Mouse (Mus musculus): ENCODE results near the gene Mta3. TPM values are rescaled to one million over a fixed set of nuclear protein-coding genes. Genes with fewer than 3 reads are reported as not detected.
A peak's percentile ranks its signal among the peaks of the same experiment; 100 is the strongest.

Mta3 gene
- total and polyA plus RNA-seq, 2 experiments from 2014 or later, result 35.7 to 38.9 TPM

DNA sequence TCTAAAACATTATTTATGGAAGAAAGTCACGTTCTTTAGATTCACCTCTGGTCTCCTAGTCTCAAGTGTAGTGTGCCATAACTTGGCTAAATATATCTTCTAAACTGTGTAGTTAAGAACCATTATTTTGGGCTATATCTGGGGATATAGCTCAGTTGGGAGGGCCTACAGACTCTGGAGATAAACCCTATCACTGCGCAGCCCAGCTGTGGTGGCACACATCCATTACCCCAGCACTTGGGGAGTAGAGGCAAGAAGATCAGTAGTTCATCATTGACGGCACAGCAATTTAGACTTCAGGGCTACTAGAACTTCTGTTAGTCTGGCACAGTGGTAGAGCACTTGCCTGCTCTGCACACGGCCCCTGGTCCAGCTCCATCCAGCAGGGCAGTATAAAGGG, 107.1 kb downstream of the Mta3 start:
- WGBS, result 91% methylated on average over 4 of the region's 4 CpGs
- Histone ChIP-seq H3K4me1 (ENCODE audit: insufficient read depth) (no peaks in the 10 kb centered on the region), H3K9ac (no peak overlapping the region), H3K27me3 (ENCODE audit: insufficient read depth, low read length) (no peaks in the 10 kb centered on the region), H3K4me2 (ENCODE audit: low read depth) (no peak overlapping the region), H3K36me3 (ENCODE audit: insufficient read depth) (peaks cover 19% of the 10 kb centered on the region), H3K27ac (ENCODE audit: low read depth, low read length) (no peak overlapping the region), H3K9me3 (ENCODE audit: low read length) (no peaks in the 10 kb centered on the region), H3K4me3 (ENCODE audit: low read depth, low read length) (no peak overlapping the region)
- no peak for ATAC-seq
- DNase-seq, result no peak
- TF ChIP-seq CTCF (IDR thresholded peaks at IDR 0.05; ENCODE audit: low read depth), result no peak

DNA sequence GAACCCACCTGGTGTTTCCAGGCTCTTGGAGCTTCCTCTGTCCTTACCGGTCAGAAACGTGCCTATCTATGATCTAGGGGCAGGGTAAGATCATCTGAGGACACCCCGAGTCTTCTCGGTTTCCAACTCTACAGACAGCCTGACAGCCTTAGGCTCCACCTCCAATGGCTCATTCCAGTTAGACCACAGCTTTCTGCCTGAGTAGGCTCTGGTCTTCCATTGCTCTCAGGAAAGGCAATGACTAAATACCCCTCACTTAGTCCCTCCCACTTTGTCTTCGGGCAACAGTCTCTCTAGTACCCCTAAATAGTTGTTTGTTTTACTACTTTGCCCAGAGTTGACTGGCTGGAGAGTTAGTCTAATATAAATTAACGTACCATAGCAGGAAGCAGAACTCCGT, 111.0 kb downstream of the Mta3 start:
- Histone ChIP-seq H3K4me1 (ENCODE audit: insufficient read depth) (no peaks in the 10 kb centered on the region), H3K4me2 (ENCODE audit: low read depth) (no peak overlapping the region), H3K27me3 (ENCODE audit: insufficient read depth, low read length) (no peaks in the 10 kb centered on the region), H3K9ac (no peak overlapping the region), H3K4me3 (ENCODE audit: low read depth, low read length) (no peak overlapping the region), H3K27ac (ENCODE audit: low read depth, low read length) (no peak overlapping the region), H3K36me3 (ENCODE audit: insufficient read depth) (0 out of 2 replicates have a peak, but pooled peaks cover 8% of the 10 kb centered on the region), H3K9me3 (ENCODE audit: low read length) (no peaks in the 10 kb centered on the region)
- DNase-seq (no peak), ATAC-seq (no peak)
- 83% methylated on average over 7 of the region's 7 CpGs for WGBS
- TF ChIP-seq CTCF (IDR thresholded peaks at IDR 0.05; ENCODE audit: low read depth), result no peak

GRCm38 (mm10) chr17:83819503-83819902, 113.5 kb downstream of the Mta3 start:
- no peak for DNase-seq
- no peak overlapping the region for H3K4me2 ChIP-seq (ENCODE audit: low read depth)
- no peak for TF ChIP-seq CTCF (IDR thresholded peaks at IDR 0.05; ENCODE audit: low read depth)
- no peak overlapping the region for H3K27ac ChIP-seq (ENCODE audit: low read depth, low read length)
- H3K9ac ChIP-seq, result no peak overlapping the region
- no peak overlapping the region for H3K4me3 ChIP-seq (ENCODE audit: low read depth, low read length)
- 0 out of 2 replicates have a peak, but pooled peaks cover 4% of the 10 kb centered on the region for H3K36me3 ChIP-seq (ENCODE audit: insufficient read depth)
- ATAC-seq, result no peak
- H3K4me1 ChIP-seq (ENCODE audit: insufficient read depth), result no peaks in the 10 kb centered on the region
- 70% methylated on average over 8 of the region's 8 CpGs for WGBS
- no peaks in the 10 kb centered on the region for H3K9me3 ChIP-seq (ENCODE audit: low read length)
- no peaks in the 10 kb centered on the region for H3K27me3 ChIP-seq (ENCODE audit: insufficient read depth, low read length)

DNA sequence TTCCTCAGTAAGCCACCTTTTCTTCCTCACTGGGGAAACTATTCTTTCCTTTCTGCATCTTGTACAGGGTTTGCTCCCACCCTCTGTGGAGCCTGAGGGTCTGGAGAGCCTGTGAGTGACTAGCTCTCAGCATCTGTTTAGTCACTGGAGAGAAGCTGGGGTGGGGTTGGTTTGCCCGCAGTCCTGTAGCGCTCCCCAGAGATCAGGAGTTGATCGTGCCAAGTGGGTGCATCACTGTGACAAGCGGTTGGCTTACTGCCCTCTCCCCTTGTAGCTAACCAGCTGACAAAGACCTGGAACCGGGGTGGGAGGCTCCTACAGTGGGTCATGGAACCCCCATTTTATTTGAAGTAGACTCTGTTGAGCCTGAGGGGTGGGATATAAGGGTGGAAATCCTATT, 114.7 kb downstream of the Mta3 start:
- no peak for TF ChIP-seq CTCF (IDR thresholded peaks at IDR 0.05; ENCODE audit: low read depth)
- WGBS, result 47% methylated on average over 5 of the region's 5 CpGs
- no peak overlapping the region for H3K4me2 ChIP-seq (ENCODE audit: low read depth)
- ATAC-seq (peak; percentile 70), DNase-seq (peak; percentile 55)
- H3K4me3 ChIP-seq (ENCODE audit: low read depth, low read length), result no peak overlapping the region
- H3K9ac ChIP-seq, result no peak overlapping the region
- H3K36me3 ChIP-seq (ENCODE audit: insufficient read depth), result 0 out of 2 replicates have a peak, but pooled peaks cover 4% of the 10 kb centered on the region
- no peaks in the 10 kb centered on the region for H3K9me3 ChIP-seq (ENCODE audit: low read length)
- no peaks in the 10 kb centered on the region for H3K27me3 ChIP-seq (ENCODE audit: insufficient read depth, low read length)
- H3K27ac ChIP-seq (ENCODE audit: low read depth, low read length), result peak overlapping the region; percentile 35; the same call in 1 of the 2 replicates
- H3K4me1 ChIP-seq (ENCODE audit: insufficient read depth), result no peaks in the 10 kb centered on the region

- H3K27me3 ChIP-seq (ENCODE audit: insufficient read depth, low read length), result no peaks in the 10 kb centered on the region
- 99% methylated on average over 3 of the region's 3 CpGs for WGBS
These were observed 115.9 kb downstream of the Mta3 start for GRCm38 (mm10) chr17:83821876-83822275.

DNA sequence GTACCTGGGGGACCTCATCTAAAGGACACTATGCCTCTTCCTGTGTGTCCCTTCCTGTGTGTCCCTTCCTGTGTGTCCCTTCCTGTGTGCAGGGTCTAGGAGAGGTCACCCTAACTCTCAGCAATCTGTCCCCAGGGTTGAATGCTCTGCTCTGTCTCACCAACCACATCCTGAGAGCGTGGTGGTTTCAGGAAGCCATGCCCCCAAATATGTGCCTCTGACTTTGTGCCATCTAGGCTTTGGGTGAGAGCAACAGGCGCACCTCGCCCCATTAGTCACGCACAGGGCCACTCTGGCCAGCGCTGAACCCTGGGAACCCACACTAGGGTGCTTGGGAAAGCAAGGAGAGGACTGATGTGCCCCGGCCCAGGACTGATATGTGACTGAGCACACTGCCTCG, 117.9 kb downstream of the Mta3 start:
- Histone ChIP-seq H3K9ac (no peak overlapping the region), H3K4me2 (ENCODE audit: low read depth) (no peak overlapping the region), H3K36me3 (ENCODE audit: insufficient read depth) (no peaks in the 10 kb centered on the region), H3K27me3 (ENCODE audit: insufficient read depth, low read length) (no peaks in the 10 kb centered on the region), H3K9me3 (ENCODE audit: low read length) (no peaks in the 10 kb centered on the region), H3K27ac (ENCODE audit: low read depth, low read length) (no peak overlapping the region), H3K4me3 (ENCODE audit: low read depth, low read length) (no peak overlapping the region), H3K4me1 (ENCODE audit: insufficient read depth) (no peaks in the 10 kb centered on the region)
- ATAC-seq (no peak), DNase-seq (no peak)
- WGBS, result 92% methylated on average over 7 of the region's 7 CpGs
- no peak for TF ChIP-seq CTCF (IDR thresholded peaks at IDR 0.05; ENCODE audit: low read depth)

More at GRCm38 (mm10) chr17:83821876-83822275, 115.9 kb downstream of the Mta3 start:
- H3K4me1 ChIP-seq (ENCODE audit: insufficient read depth), result no peaks in the 10 kb centered on the region
- no peak overlapping the region for H3K27ac ChIP-seq (ENCODE audit: low read depth, low read length)
- no peak for TF ChIP-seq CTCF (IDR thresholded peaks at IDR 0.05; ENCODE audit: low read depth)
- no peak overlapping the region for H3K4me3 ChIP-seq (ENCODE audit: low read depth, low read length)
- DNase-seq (no peak), ATAC-seq (no peak)
- 0 out of 2 replicates have a peak, but pooled peaks cover 4% of the 10 kb centered on the region for H3K36me3 ChIP-seq (ENCODE audit: insufficient read depth)
- H3K4me2 ChIP-seq (ENCODE audit: low read depth), result no peak overlapping the region
- H3K9me3 ChIP-seq (ENCODE audit: low read length), result no peaks in the 10 kb centered on the region
- no peak overlapping the region for H3K9ac ChIP-seq

GRCm38 (mm10) chr17:83829356-83829755, 123.4 kb downstream of the Mta3 start:
- Histone ChIP-seq H3K27me3 (ENCODE audit: insufficient read depth, low read length) (no peaks in the 10 kb centered on the region), H3K36me3 (ENCODE audit: insufficient read depth) (no peaks in the 10 kb centered on the region), H3K4me2 (ENCODE audit: low read depth) (no peak overlapping the region), H3K9me3 (ENCODE audit: low read length) (no peaks in the 10 kb centered on the region), H3K9ac (no peak overlapping the region), H3K4me3 (ENCODE audit: low read depth, low read length) (no peak overlapping the region), H3K4me1 (ENCODE audit: insufficient read depth) (no peaks in the 10 kb centered on the region), H3K27ac (ENCODE audit: low read depth, low read length) (no peak overlapping the region)
- TF ChIP-seq CTCF (IDR thresholded peaks at IDR 0.05; ENCODE audit: low read depth), result no peak
- no peak for DNase-seq
- no peak for ATAC-seq
- WGBS, result 71% methylated on average over 3 of the region's 3 CpGs
